Mouse (Mus musculus) liver, embryonic 12.5 days (tissue): ENCODE measurements around the gene Rnf141. TPM values are rescaled to one million over a fixed set of nuclear protein-coding genes. Genes with fewer than 3 reads are reported as not detected.

Source experiments
- ATAC-seq: fragments of 200-750 bp; cut with Nextera tagmentation; 2 replicates; pipeline ENCODE4 v1.8.0; 2017; ENCODE audit warnings: moderate number of reproducible peaks, mild to moderate bottlenecking, moderate library complexity
- H3K27ac ChIP-seq: fragments of 300-500 bp; sonication (generic); 2 replicates; pipeline ENCODE4 v1.5.1; 2016; ENCODE audit warnings: mild to moderate bottlenecking
- H3K27me3 ChIP-seq: fragments of 300-500 bp; sonication (generic); replicated peaks from 2 replicates; pipeline ENCODE4 v1.6.1; 2016; ENCODE audit warnings: mild to moderate bottlenecking, moderate library complexity
- H3K36me3 ChIP-seq: fragments of 300-500 bp; sonication (generic); 2 replicates; pipeline ENCODE4 v1.6.1; 2016; ENCODE audit warnings: mild to moderate bottlenecking, moderate library complexity
- H3K4me1 ChIP-seq: fragments of 300-500 bp; sonication (generic); 2 replicates; pipeline ENCODE4 v1.6.1; 2016
- H3K4me2 ChIP-seq: fragments of 300-500 bp; sonication (generic); 2 replicates; pipeline ENCODE4 v1.6.1; 2016; ENCODE audit warnings: mild to moderate bottlenecking, moderate library complexity
- H3K4me3 ChIP-seq: fragments of 300-500 bp; sonication (generic); 2 replicates; pipeline ENCODE4 v1.5.1; 2016; ENCODE audit warnings: mild to moderate bottlenecking, moderate library complexity
- H3K9ac ChIP-seq: fragments of 300-500 bp; sonication (generic); 2 replicates; pipeline ENCODE4 v1.6.1; 2016; ENCODE audit warnings: mild to moderate bottlenecking, moderate library complexity
- H3K9me3 ChIP-seq: fragments of 300-500 bp; sonication (generic); replicated peaks from 2 replicates; pipeline ENCODE4 v1.6.1; 2016; ENCODE audit warnings: mild to moderate bottlenecking, moderate library complexity
- WGBS: fragments of 180-500 bp; shearing (Covaris S2); methylation state at CpG from one replicate; pipeline ENCODE4 v1.1.7; 2016; ENCODE audit not compliant: insufficient replicate concordance; 5-methylcytosine and 5-hydroxymethylcytosine counted together
- polyA plus RNA-seq: library from polyadenylated mRNA; unstranded; fragments of >200 nt; fragmentation: Nextera tagmentation; extraction: Ambion mirVana; gene quantifications from 2 replicates; pipeline ENCODE4 v1.2.1, GENCODE M21; 2016

Rnf141 gene
- polyA plus RNA-seq, 1 experiment from 2014 or later = 29.1 TPM

GRCm38 (mm10) chr7:110809585-110810557, 34.4 kb downstream of the Rnf141 start:
- Histone ChIP-seq H3K36me3 (peaks cover 91% of the 10 kb centered on the region), H3K9ac (no peak overlapping the region), H3K4me2 (no peak overlapping the region), H3K4me3 (no peak overlapping the region), H3K27me3 (no peaks in the 10 kb centered on the region), H3K4me1 (peaks cover 11% of the 10 kb centered on the region), H3K9me3 (no peaks in the 10 kb centered on the region), H3K27ac (no peak overlapping the region; the same call in 1 of the 2 replicates)
- 85% methylated on average over 18 of the region's 18 CpGs for WGBS
- no peak for ATAC-seq

GRCm38 (mm10) chr7:110808962-110809361, 35.3 kb downstream of the Rnf141 start:
- no peak overlapping the region for H3K4me3 ChIP-seq
- no peaks in the 10 kb centered on the region for H3K27me3 ChIP-seq
- WGBS = 78% methylated on average over 3 of the region's 3 CpGs
- no peaks in the 10 kb centered on the region for H3K9me3 ChIP-seq
- ATAC-seq = no peak
- peaks cover 95% of the 10 kb centered on the region for H3K36me3 ChIP-seq
- H3K9ac ChIP-seq = no peak overlapping the region
- peaks cover 4% of the 10 kb centered on the region for H3K4me1 ChIP-seq
- H3K27ac ChIP-seq = no peak overlapping the region
- no peak overlapping the region for H3K4me2 ChIP-seq

GRCm38 (mm10) chr7:110807460-110808030, 36.7 kb downstream of the Rnf141 start:
- Histone ChIP-seq H3K9ac (no peak overlapping the region), H3K27ac (no peak overlapping the region), H3K4me1 (no peaks in the 10 kb centered on the region), H3K27me3 (no peaks in the 10 kb centered on the region), H3K4me2 (no peak overlapping the region), H3K4me3 (no peak overlapping the region), H3K9me3 (no peaks in the 10 kb centered on the region), H3K36me3 (peaks cover 100% of the 10 kb centered on the region)
- WGBS = 90% methylated on average over 13 of the region's 13 CpGs
- ATAC-seq = no peak

- Histone ChIP-seq H3K27ac (no peak overlapping the region), H3K4me1 (no peaks in the 10 kb centered on the region), H3K36me3 (peaks cover 98% of the 10 kb centered on the region), H3K4me3 (no peak overlapping the region), H3K9ac (no peak overlapping the region), H3K4me2 (no peak overlapping the region), H3K27me3 (no peaks in the 10 kb centered on the region), H3K9me3 (no peaks in the 10 kb centered on the region)
- 80% methylated on average over 3 of the region's 3 CpGs for WGBS
- ATAC-seq = no peak
These were observed 40.0 kb downstream of the Rnf141 start for GRCm38 (mm10) chr7:110804266-110804665.

GRCm38 (mm10) chr7:110803131-110803530, 41.1 kb downstream of the Rnf141 start:
- Histone ChIP-seq H3K27me3 (no peaks in the 10 kb centered on the region), H3K4me2 (no peak overlapping the region), H3K36me3 (peaks cover 94% of the 10 kb centered on the region), H3K4me1 (no peaks in the 10 kb centered on the region), H3K27ac (no peak overlapping the region), H3K9me3 (no peaks in the 10 kb centered on the region), H3K9ac (no peak overlapping the region), H3K4me3 (no peak overlapping the region)
- 93% methylated on average over 10 of the region's 10 CpGs for WGBS
- ATAC-seq = no peak

GRCm38 (mm10) chr7:110801028-110801427, 43.2 kb downstream of the Rnf141 start:
- Histone ChIP-seq H3K9ac (no peak overlapping the region), H3K4me2 (no peak overlapping the region), H3K36me3 (peaks cover 94% of the 10 kb centered on the region), H3K4me3 (no peak overlapping the region), H3K27me3 (no peaks in the 10 kb centered on the region), H3K9me3 (no peaks in the 10 kb centered on the region), H3K27ac (no peak overlapping the region), H3K4me1 (no peaks in the 10 kb centered on the region)
- WGBS = under 1% methylated on average over 4 of the region's 4 CpGs
- ATAC-seq = peak; percentile 23; the same call in 1 of the 2 replicates

GRCm38 (mm10) chr7:110797722-110798409, 46.4 kb downstream of the Rnf141 start:
- H3K4me3 ChIP-seq = no peak overlapping the region
- H3K4me1 ChIP-seq = no peaks in the 10 kb centered on the region
- H3K27me3 ChIP-seq = no peaks in the 10 kb centered on the region
- WGBS = 83% methylated on average over 11 of the region's 11 CpGs
- H3K9me3 ChIP-seq = no peaks in the 10 kb centered on the region
- no peak for ATAC-seq
- H3K27ac ChIP-seq = no peak overlapping the region
- H3K36me3 ChIP-seq = peaks cover 94% of the 10 kb centered on the region
- H3K4me2 ChIP-seq = no peak overlapping the region
- no peak overlapping the region for H3K9ac ChIP-seq

GRCm38 (mm10) chr7:110796367-110797051, 47.7 kb downstream of the Rnf141 start:
- Histone ChIP-seq H3K9ac (no peak overlapping the region), H3K4me3 (no peak overlapping the region), H3K4me1 (no peaks in the 10 kb centered on the region), H3K36me3 (peaks cover 94% of the 10 kb centered on the region), H3K27me3 (no peaks in the 10 kb centered on the region), H3K4me2 (no peak overlapping the region), H3K9me3 (no peaks in the 10 kb centered on the region), H3K27ac (no peak overlapping the region)
- 36% methylated on average over 12 of the region's 12 CpGs for WGBS
- ATAC-seq = no peak

GRCm38 (mm10) chr7:110794722-110795121, 49.5 kb downstream of the Rnf141 start:
- Histone ChIP-seq H3K4me2 (no peak overlapping the region), H3K27ac (no peak overlapping the region), H3K4me1 (no peaks in the 10 kb centered on the region), H3K27me3 (no peaks in the 10 kb centered on the region), H3K36me3 (peaks cover 95% of the 10 kb centered on the region), H3K9ac (no peak overlapping the region), H3K4me3 (no peak overlapping the region), H3K9me3 (no peaks in the 10 kb centered on the region)
- ATAC-seq = no peak
- 80% methylated on average over 4 of the region's 4 CpGs for WGBS

- Histone ChIP-seq H3K36me3 (peaks cover 99% of the 10 kb centered on the region), H3K4me1 (no peaks in the 10 kb centered on the region), H3K4me3 (no peak overlapping the region), H3K27me3 (no peaks in the 10 kb centered on the region), H3K9ac (no peak overlapping the region), H3K9me3 (no peaks in the 10 kb centered on the region), H3K4me2 (no peak overlapping the region), H3K27ac (no peak overlapping the region)
- no peak for ATAC-seq
- WGBS = 94% methylated on average over 2 of the region's 2 CpGs
These were observed 51.4 kb downstream of the Rnf141 start for GRCm38 (mm10) chr7:110792834-110793233.

GRCm38 (mm10) chr7:110792201-110792600, 52.1 kb downstream of the Rnf141 start:
- no peak overlapping the region for H3K27ac ChIP-seq
- H3K36me3 ChIP-seq = peaks cover 99% of the 10 kb centered on the region
- no peak for ATAC-seq
- WGBS = 89% methylated on average over 5 of the region's 5 CpGs
- no peaks in the 10 kb centered on the region for H3K9me3 ChIP-seq
- H3K27me3 ChIP-seq = no peaks in the 10 kb centered on the region
- no peak overlapping the region for H3K4me3 ChIP-seq
- no peaks in the 10 kb centered on the region for H3K4me1 ChIP-seq
- H3K4me2 ChIP-seq = no peak overlapping the region
- no peak overlapping the region for H3K9ac ChIP-seq
